Mouse (Mus musculus) ES-E14 (cell line): Measurements from ENCODE around the gene Ovol3. TPM values are rescaled to one million over a fixed set of nuclear protein-coding genes. Genes with fewer than 3 reads are reported as not detected.
"Not testable (repeated sequence)": the region's sequence is repeated elsewhere in the genome, so short reads cannot be mapped to it uniquely, and the experiment has no call there.

Experiments used
- DNase-seq: peaks from one replicate; pipeline ENCODE4 v3.0.0-alpha.2; 2013; ENCODE audit warnings: low read depth, low spot score
- H3K27ac ChIP-seq: 2 replicates; pipeline ENCODE4 v1.5.1; 2012; ENCODE audit warnings: low read depth, mild to moderate bottlenecking, low read length, moderate library complexity, mixed read lengths; ENCODE audit not compliant: poor library complexity, insufficient read depth, severe bottlenecking
- H3K36me3 ChIP-seq: 2 replicates; pipeline ENCODE4 v1.6.1; 2012; ENCODE audit warnings: mild to moderate bottlenecking, low read length, moderate library complexity, mixed read lengths; ENCODE audit not compliant: control insufficient read depth, poor library complexity, insufficient read depth, severe bottlenecking
- H3K4me1 ChIP-seq, 2 experiments: fragments of 150-350 bp in 1 of 2; sonication (generic) in 1 of 2; 2 replicates each; pipeline ENCODE4 v1.6.1; 2012; ENCODE audit warnings: low read length in 2 of 2, mild to moderate bottlenecking in 1 of 2, mixed read lengths in 1 of 2; ENCODE audit not compliant: control insufficient read depth in 2 of 2, insufficient read depth in 2 of 2, poor library complexity in 1 of 2
- H3K4me3 ChIP-seq, 2 experiments: fragments of 150-350 bp in 1 of 2; sonication (generic) in 1 of 2; 2 replicates each; pipeline ENCODE4 v1.5.1; 2012; ENCODE audit warnings: low read length in 2 of 2, low read depth in 1 of 2, mild to moderate bottlenecking in 1 of 2, mixed read lengths in 1 of 2; ENCODE audit not compliant: insufficient read depth in 1 of 2, poor library complexity in 1 of 2, severe bottlenecking in 1 of 2
- H3K9ac ChIP-seq: 2 replicates; pipeline ENCODE4 v1.6.1; 2012; ENCODE audit warnings: low read depth, mild to moderate bottlenecking, low read length, mixed read lengths; ENCODE audit not compliant: poor library complexity, insufficient read depth, severe bottlenecking
- H3K9me3 ChIP-seq: fragments of 150-350 bp; sonication (generic); 2 replicates; pipeline ENCODE4 v1.6.1; 2012; ENCODE audit warnings: low read depth, mild to moderate bottlenecking, low read length; ENCODE audit not compliant: control insufficient read depth, insufficient read depth
- CHD2 ChIP-seq: IDR thresholded peaks from 2 replicates; pipeline ENCODE4 v1.6.1; 2014; ENCODE audit warnings: mild to moderate bottlenecking, low read depth, low read length, inconsistent platforms
- HCFC1 ChIP-seq: IDR thresholded peaks from 2 replicates; pipeline ENCODE4 v1.6.1; 2012; ENCODE audit warnings: low read length, inconsistent platforms, borderline replicate concordance; ENCODE audit not compliant: insufficient read depth
- MAFK ChIP-seq: IDR thresholded peaks from 2 replicates; pipeline ENCODE4 v1.6.1; 2014; ENCODE audit warnings: mild to moderate bottlenecking, low read depth, low read length, inconsistent platforms; ENCODE audit not compliant: insufficient read depth
- ZC3H11A ChIP-seq: IDR thresholded peaks from 2 replicates; pipeline ENCODE4 v1.6.1; 2012; ENCODE audit warnings: low read depth, mild to moderate bottlenecking, inconsistent platforms, low read length, borderline replicate concordance
- ZNF384 ChIP-seq: IDR thresholded peaks from 2 replicates; pipeline ENCODE4 v1.6.1; 2012; ENCODE audit warnings: low read depth, low read length, inconsistent platforms
- in situ Hi-C, 2 experiments: fragments of 600-800 bp; cut with MboI; formaldehyde crosslinking; loops; one replicate each; pipeline ENCODE4 v1.15.1; 2025; ENCODE audit warnings: low sequenced_read_pairs in 2 of 2, inconsistent platforms in 1 of 2; ENCODE audit not compliant: unreplicated experiment in 2 of 2
- total RNA-seq: library from RNA; depleted of rRNA; stranded (reverse); fragments of 300-350 nt; gene quantifications from 2 replicates; pipeline ENCODE4 v1.2.3, GENCODE M21; 2012

The Ovol3 gene
- total RNA-seq, 1 experiment, result not detected

DNA sequence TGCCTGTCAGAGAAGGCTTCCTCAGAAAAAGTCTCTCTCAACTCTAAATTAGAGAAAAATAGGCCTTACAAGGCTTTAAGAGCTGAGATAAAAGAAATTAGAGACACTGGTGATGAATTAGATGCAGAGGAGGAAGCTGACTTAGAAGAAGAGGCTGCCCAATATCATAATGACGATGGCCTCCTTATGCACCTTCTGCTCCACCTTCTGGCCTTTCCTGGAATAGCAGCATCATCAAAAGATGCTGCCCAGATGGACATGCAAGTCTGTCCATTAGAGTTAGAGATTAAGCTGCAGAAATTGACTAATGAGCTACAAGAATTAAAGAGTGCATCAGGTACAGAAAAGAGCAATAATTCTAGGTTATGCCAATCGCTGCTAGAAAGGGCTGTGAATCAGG is 30.1 kb downstream of the Ovol3 start:
- in situ Hi-C loops, result no loop called here
- Histone ChIP-seq H3K9ac (no peak overlapping the region), H3K27ac (no peak overlapping the region), H3K4me1 (peaks cover 1 to 13% of the 10 kb centered on the region in 2 experiments; a peak in 3 of 4 replicates), H3K36me3 (no peaks in the 10 kb centered on the region), H3K4me3 (no peak overlapping the region), H3K9me3 (no peaks in the 10 kb centered on the region)
- DNase-seq, result no peak
- TF ChIP-seq HCFC1 (no peak), CHD2 (no peak), ZC3H11A (0 out of 2 replicates have a peak, but pooled peaks have one; percentile 44), MAFK (0 out of 2 replicates have a peak, but pooled peaks have one; percentile 43)

DNA sequence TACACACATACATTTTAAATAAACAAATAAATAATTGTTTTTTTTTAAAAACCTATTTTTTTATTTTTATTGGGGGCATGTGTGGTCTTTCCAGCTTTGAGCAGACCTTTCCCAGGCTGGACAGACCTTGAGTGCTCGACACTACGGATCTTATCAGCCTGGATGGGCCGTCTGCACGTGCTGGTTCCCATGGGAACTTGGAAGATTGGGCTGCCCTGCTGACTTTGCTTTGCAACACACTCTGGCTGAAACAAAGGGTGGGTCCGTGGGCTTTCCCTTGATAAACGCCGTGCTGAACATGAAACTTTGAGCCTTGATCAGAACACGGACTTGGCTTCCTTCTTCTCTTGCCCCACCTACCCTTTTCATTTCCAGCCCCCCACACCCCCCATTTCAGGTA is 31.1 kb downstream of the Ovol3 start:
- no peaks in the 10 kb centered on the region for H3K9me3 ChIP-seq
- H3K4me1 ChIP-seq, result peaks cover 1 to 16% of the 10 kb centered on the region in 2 experiments; a peak in 3 of 4 replicates
- TF ChIP-seq ZNF384, result no peak
- no peak overlapping the region for H3K4me3 ChIP-seq
- no peak overlapping the region; the same call in 1 of the 2 replicates for H3K27ac ChIP-seq
- DNase-seq, result no peak
- no peak overlapping the region for H3K9ac ChIP-seq
- H3K36me3 ChIP-seq, result no peaks in the 10 kb centered on the region
- in situ Hi-C loops, result no loop called here

DNA sequence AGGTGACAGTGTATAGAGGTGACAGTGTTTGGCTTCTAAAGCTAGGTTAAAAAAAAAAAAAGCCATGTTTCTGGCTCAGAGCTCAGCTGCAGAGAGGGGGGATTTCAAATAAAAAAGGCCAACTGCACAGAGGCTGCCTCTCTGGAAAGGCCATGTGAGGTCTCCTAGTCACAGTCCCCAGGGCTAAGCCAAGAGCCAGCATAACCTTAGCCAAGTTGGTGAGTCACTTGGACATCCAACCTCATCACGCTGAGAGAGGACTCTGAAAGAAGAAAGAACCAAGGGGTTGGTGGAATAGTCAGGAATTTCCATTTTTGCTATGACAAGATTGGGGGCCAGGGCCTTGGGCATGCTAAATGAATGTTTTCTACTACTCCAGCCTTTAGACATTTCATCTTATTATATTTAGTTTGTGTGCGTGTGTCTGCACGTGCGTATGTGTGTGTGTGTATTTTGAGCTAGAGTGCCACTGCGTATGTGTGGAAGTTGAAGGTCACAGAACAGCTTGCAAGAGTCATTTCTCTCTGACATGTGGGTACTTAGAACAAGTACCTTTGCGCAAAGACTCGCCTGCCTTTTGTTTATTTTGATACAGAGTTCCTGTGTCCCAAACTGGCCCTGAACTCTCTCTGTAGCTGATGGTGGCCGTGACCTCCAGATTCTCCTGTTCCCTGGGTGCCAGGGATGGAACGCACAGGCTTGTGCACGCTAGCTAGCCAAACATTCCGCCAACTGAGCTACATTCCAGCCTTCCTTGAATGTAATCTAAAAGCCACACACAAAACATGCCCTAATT is 32.4 kb downstream of the Ovol3 start:
- no peak for DNase-seq
- H3K4me1 ChIP-seq, result peaks cover 3 to 16% of the 10 kb centered on the region in 2 experiments; a peak in 3 of 4 replicates
- H3K9me3 ChIP-seq, result no peaks in the 10 kb centered on the region
- peak overlapping the region; percentile 31; the same call in 1 of the 2 replicates for H3K9ac ChIP-seq
- H3K4me3 ChIP-seq, result no peak overlapping the region
- in situ Hi-C loops, result no loop called here
- no peak overlapping the region for H3K27ac ChIP-seq
- no peaks in the 10 kb centered on the region for H3K36me3 ChIP-seq
- TF ChIP-seq HCFC1 (no peak), MAFK (no peak), CHD2 (no peak), ZC3H11A (no peak), ZNF384 (no peak)

DNA sequence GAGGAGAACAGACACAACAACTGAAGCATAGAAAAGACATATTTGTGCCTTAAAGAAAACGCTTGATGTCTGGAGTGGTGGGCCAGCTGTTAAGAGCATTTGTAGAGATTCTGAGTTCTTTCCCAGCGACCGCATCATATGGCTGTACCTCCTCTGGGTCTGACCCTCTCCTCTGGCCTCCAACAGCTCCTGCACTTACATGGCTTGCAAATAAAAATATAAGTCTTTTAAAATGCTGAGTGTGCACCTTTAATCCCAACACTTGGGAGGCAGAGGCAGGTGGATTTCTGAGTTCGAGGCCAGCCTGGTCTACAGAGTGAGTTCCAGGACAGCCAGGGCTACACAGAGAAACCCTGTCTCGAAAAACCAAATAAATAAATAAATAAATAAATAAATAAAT is 34.9 kb downstream of the Ovol3 start:
- H3K36me3 ChIP-seq, H3K9ac ChIP-seq, H3K4me3 ChIP-seq, H3K9me3 ChIP-seq, H3K27ac ChIP-seq, in situ Hi-C loops, DNase-seq: not testable (repeated sequence)
- TF ChIP-seq MAFK, result peak; percentile 63
- peaks cover 6 to 29% of the 10 kb centered on the region in 2 experiments for H3K4me1 ChIP-seq

DNA sequence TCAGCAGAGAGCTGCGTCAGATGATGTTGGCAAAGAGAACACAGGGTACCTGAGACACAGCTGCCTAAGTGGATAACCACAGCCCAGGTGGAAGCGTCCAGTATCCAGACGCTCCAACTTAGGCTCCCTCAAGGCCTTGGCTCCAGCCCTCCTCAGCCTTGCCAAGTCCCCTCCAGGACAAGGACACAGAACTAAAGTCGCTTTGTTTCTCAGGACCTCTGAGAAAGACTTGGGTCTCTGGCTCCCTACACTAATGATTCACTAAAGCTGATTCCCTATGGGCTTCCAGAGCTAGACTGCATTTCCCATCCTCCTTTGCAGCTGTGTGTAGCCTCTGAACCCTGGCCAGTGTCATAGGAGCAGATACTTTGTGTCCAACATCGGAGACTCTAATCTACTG is 35.3 kb downstream of the Ovol3 start:
- peak overlapping the region in 1 of 2 experiments; percentile 11; a peak in 1 of 4 replicates for H3K4me3 ChIP-seq
- DNase-seq, result no peak
- H3K27ac ChIP-seq, result peak overlapping the region; percentile 78
- no peaks in the 10 kb centered on the region for H3K9me3 ChIP-seq
- no peaks in the 10 kb centered on the region for H3K36me3 ChIP-seq
- H3K9ac ChIP-seq, result peak overlapping the region; percentile 33; the same call in 1 of the 2 replicates
- H3K4me1 ChIP-seq, result peaks cover 8 to 29% of the 10 kb centered on the region in 2 experiments
- TF ChIP-seq MAFK (no peak), CHD2 (no peak), HCFC1 (no peak), ZNF384 (no peak), ZC3H11A (no peak)
- in situ Hi-C loops, result no loop called here
